Mouse (Mus musculus) heart, adult 18-20 months (tissue): ENCODE results near the gene Nckap5. TPM values are rescaled to one million over a fixed set of nuclear protein-coding genes. Genes with fewer than 3 reads are reported as not detected.

Experiments used
- DNase-seq, 2 experiments: peaks; one replicate each; pipeline ENCODE4 v3.0.0; 2021 to 2022; ENCODE audit warnings: mixed read lengths in 1 of 2
- total RNA-seq, 2 experiments: library from RNA; stranded (reverse); gene quantifications; 2 replicates each; pipeline ENCODE4 v1.2.3; 2021

Gene Nckap5
- total RNA-seq, 2 experiments from 2014 or later, result 8.8 to 10.9 TPM

DNA sequence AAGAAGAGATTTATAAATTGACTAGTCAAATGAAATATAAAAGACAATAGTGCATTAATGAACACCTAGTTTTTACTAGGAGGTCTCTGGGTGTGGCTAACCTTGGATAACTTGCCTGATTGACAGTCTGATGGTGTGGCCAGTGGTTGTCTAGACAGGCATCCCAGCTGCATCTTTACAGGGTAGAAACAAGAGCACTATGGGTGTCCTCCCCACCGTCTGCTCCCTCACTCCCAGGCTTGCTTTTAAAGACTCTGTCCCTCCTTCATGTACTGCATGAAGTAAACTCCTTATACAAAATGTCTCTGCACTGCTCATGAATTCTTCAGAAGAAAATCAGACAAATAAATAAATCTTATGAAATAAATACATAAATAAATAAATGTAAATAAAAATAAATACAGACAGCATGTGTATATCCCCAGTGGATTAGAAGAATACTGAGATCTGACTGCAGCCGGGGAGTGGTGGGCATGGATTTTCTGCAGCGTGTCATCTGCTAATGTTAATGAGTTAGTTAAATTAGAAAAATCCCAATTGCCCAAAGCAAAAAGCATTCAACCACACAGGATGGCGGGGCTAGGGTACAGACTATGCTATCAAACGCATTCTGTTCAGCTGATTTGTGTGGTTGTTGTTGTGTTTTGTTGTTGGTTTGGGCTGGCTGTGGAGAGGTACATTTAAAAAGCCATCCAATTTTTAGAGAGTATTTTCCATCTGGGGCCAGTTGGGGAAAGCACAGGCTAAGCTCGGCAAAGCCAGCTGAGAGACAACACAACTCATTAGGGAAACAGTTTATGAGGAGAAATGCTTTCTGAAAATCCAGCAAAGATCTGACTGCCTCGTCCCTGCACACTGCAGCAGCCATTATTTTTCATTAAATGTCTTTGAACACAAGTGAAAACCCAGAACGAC is 130.3 kb downstream of the Nckap5 start:
- DNase-seq, result no peak

DNA sequence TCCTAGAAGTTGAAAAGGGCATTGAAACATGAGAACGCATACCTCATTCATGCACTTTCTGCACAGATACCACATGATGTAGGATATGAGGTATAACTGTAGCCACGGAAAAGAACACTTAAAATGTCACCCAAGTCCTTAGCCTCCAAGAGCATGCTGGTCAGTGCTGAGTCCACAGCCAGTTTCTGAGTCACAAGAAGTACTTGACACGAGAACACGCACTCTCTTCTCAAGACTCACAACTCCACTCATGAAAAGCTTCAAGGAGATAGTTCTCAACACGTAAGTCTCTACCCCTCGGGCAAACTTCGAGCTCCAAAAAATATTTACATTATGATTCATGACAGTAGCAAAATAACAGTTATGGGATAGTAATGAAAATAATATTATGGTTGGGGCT is 137.0 kb downstream of the Nckap5 start:
- no peak for DNase-seq

DNA sequence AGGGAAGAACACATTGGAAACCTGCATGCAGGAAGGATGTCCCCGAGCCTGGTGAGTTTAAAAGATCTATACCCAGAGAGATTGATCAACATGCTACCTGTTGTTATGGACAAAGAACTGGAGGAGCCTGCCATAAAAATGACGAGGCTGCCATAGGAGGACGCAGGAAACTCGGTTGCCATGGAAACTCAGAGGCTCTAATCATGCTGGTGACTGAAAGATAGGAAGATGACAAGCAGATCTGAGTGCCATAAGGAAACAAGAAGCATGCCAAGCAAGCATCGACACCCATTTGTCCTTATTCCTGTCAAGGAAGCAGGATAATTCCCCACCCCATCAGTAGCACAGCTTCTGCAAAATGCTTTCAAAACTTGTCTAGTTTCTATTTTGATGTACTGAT is 142.0 kb downstream of the Nckap5 start:
- no peak for DNase-seq

DNA sequence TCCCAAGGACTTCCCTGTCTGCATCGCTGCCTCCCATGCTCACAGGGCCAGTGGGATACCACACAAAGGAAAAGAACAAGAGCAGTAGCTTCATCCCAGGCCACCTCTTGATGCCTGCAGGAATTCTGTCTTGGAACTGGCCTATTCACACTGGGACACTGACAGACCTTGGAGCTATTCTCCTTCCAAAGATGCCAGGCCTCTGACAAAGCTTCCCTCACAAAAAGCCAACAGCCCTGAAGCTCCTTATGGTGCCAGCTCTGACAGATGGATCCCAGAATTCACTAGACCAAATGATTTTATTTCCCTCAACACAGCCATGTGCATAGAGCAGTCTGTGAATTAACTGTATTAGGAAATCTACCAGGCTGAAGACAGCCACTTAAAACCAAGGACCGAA is 143.9 kb downstream of the Nckap5 start:
- no peak for DNase-seq

DNA sequence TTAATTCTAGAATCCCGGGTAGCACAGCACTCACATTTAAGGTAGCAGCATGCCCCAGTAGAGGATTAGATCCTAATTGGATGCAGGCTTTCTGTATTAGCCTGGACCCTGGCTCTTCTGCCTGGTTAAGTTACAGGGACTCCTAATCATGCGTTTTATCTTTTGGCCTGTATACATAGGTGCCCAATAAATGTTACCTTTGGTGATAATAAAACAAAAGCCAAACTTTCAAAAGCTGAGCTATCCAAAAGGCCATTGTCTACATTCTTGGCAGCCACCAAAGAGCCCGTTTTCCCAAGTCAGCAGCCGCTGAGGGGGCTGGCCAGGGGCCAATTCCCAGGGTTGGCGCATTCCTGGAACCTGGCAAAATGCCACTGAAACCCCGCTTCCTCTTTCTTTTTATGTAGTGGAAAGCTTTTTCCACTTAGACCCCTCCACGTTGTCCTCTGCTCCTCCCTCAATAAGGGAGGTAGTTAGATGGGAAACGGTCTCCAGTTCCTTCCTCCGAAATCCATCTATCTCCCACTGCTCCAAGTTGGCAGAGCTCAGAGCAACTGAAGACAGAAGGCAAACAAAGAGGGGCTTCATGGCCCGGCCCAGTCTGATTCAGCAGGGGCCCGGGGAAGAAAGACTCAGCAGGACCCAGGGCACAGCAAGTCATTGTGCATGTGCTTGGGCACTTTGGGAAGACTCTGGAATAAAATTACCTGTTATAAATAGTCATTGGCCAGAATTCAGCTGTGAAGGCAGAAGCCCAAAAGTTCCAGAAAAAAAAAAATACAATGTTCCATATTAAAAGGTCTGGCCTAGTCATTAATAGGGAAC is 146.8 kb downstream of the Nckap5 start:
- DNase-seq, result peak; percentile 35 to 44

DNA sequence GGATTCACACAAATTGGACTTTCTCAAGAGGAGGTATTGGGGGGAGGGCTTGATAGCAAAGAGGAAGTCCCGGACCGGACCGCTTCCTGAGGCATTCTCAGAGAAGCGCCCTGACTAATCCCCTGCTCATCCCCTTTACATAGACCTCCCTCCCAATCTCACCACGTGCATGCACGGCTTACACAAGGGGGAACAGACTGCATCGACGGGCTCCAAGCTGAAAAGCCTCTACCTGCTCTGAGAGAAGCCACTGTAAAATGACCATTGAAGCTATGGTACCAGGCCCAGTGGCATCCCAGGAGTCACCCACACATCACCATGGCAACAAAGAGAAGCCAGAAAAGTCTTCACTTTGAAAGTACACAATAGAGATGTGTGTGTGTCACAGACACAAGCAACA is 148.8 kb downstream of the Nckap5 start:
- DNase-seq, result no peak

DNA sequence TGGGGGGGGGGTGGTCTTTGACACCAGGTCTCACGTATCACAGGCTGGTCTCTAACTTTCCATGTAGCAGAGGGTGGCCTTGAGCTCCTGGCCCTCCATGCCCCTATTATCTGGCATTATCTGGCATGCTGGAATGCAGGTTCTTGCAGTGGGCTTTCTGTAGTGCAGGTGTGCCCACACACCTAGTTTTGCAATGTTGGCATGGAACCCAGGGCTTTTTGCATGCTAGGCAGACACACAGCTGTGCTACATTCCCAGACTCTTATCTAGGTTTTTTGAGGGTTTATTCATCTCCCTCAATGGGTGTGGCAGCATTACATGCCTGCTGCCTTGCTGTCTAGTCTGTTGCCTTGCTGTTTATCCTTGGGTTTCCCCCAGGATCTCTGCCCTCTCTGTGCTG is 151.3 kb downstream of the Nckap5 start:
- DNase-seq, result no peak

DNA sequence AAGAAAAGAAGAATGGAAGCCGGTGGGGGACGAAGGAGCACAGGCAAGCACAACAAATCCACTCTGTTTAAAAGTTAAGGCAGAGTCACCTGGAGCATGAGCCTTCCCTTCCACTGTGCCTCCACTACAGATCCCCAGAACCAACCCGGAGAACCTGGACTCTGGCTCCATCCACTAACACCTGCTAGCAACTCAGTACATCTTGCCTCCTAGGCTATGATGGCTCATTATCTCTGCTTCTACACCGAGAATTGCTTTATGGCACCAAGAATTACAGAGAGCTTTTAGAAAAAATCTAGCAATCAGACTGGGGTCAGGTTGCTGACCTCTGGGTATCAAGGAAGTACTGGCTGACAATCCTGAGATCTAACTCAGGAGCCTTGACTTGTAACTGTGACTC is 153.3 kb downstream of the Nckap5 start:
- no peak for DNase-seq

DNA sequence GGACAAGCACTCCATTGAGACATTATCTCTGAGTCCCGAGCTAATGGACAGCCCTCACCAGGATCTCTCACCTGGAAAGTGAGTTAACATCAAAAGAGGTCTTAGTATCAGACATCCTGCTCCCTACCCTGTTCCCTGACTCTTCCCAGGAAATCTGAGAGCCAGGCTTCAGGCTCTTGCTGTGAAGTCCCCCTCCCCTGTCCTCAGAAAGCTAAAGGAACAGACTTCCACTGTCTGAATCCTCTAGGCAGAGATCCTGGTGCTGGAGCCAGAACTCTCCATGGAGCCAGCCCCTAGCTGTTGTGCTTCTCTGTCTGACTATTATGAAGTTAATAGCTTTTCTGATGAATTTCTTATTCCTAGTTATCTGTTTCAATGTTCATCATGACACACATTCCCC is 153.8 kb downstream of the Nckap5 start:
- no peak for DNase-seq

DNA sequence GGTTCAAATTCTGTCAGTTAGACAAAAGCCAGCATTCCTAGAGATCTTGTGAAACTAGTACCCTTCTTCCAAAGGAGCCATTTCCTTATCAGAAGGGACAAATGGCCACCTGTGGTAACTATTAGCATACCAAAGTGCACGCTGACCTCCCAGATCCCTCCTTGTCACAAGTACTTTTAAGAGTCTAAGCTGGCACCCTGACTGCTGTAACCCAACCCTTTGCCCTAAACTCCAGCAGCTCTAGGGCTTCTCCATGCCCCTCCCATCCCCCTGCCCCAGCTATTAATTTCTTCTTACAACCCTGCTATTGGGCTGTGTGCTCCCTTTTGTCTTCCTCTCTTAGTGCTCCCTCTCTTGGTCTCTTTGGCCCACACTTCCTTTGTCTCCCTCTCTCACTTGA is 155.5 kb downstream of the Nckap5 start:
- no peak for DNase-seq

DNA sequence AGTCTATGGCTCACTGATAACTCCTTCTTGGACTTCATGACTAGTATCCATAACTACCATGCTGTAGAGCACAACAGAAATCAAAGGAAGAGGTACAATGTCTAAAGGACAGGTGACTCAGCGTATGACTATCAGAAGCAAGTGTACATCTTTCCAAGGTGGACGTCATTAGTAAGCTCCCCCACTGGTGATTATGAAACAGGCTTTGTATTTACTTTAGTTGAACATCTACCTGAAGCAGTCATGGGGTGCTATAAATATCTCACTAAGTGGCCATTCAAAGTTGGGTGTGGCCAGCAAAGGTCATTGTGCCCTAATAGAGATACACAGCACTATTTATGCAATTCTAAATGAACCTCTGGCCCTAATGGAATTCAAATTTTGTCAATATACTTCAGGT is 157.4 kb downstream of the Nckap5 start:
- DNase-seq, result no peak

DNA sequence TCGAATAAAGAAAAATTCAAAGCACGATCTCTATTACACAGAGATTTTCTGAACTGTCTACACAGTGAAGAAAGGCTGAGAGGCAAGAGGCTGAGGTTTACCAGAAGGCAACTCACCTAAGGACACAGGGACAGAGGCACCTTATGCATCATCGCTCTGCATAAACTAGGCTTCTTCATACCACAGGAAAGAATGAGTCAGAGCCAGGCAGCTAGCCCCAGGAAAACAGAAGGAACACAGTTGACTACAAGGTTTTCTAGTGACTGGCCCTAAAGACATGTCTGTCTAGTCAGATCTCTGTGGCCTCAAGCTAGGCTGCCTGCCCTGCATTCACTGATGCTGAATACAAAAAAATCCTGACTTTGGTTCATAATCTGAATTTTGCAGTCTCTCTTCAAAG is 160.1 kb downstream of the Nckap5 start:
- DNase-seq, result no peak

DNA sequence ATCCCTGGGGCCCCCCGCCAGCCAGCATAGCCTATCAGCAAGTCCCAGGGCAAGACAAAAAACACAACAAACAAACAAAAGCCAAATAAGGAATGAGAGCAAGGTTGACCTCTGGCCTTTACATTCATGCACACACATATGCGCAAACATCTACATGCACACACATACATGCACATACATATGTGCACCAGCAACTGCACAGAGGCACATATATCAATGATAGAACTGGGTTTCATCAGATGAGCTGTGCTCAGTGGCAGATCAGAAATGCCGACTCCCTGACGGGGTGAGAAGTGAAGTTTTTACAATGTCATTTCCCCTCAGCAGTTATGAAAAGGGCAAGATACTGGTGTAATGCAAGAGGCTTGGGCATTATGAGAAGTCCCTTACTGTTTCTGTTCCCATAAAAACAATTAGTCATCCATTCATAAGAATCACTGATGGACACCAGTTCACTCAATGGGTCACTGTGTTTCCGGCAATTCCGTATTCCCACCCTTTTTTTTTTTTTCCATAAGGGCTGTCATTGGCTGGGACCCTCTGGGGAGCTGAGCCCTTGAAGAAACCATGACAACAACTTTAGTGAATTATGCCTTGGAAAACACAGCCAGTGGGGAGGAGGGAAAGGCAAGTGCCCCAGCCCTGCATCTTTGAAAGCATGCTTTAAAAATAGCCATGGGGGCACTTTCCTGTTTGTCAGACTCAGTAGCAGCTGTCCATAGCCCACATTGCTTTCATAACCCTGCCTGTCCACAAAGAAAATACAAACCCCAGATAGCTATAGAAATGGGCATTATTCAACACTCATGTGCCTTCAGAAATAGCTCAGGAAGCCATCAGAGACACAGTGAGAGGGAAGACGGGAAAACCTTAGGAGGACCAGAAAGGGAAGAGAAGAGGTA is 170.2 kb downstream of the Nckap5 start:
- peak; percentile 20 to 57 for DNase-seq

DNA sequence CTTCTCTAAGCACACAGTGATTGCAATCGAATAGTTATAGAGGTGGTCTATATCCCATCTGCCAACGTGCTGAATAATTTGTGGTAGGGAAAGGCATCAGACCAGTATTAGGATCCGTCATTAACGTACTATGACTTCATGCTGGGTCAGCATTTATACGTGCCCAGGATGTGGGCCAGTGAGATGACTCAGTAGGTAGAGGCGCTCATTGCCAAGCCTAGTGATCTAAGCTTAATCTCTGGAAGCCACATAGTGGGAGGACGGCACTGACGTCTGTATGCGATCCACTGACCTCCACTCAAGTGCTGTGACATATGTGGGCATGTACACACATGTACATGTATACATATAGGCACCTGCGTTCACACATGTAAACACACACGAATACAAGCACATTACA is 171.9 kb downstream of the Nckap5 start:
- no peak for DNase-seq

DNA sequence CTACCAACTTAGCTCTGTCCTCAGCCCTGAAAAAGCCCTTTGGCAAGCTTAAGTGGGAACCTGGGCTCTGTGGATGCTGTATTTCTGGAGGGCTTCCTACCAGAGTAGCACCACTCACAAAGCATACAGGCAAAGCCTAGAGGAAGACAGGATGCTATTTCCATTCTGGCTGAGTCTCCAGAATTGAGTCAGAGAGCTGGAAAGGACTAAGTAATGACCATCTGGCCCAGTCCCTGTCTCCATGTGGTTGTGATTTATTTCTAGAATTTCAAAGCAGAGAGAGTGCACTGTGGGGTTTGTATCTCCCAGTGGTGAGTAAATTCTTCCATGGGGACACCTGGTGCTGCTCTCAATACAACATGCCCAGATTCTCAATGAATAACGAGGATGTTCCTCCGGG is 174.4 kb downstream of the Nckap5 start:
- peak; percentile 41 to 50 for DNase-seq

DNA sequence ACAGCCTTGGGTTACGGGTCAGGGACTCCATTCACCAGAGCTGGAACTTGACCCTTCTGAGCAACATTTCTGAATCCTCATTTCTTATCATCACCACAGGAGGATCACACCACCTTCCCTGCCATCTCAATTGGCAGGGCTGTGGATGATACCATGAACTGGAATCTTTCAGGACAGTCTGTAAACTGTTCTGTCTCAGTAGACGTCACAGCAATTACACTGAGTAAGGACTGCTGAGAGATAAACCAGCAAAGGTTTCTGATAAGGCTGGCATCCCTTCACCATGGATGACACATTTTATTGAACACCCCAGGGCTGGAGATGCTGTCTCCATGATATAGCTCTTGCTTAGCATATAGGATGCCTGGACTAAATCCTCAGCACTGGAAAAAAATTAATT is 178.5 kb downstream of the Nckap5 start:
- DNase-seq, result no peak

DNA sequence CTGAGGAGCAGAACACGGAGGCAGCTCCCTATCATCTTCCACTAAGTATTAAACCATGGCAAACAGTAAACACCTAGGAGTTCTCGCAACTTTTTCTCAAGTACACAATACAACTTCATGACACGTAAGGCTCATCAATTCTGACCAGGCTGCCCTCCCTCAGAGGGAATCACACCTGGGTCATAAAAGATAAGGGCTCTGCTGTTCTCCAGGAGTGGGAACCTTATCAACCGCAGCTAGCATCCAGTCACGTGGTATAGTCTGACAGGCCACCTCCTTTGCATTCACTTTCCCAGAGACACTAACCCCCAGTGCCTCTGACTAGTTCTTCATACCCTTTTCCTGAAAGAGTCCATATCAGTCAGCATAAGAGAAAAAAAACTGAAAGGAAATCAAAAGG is 179.8 kb downstream of the Nckap5 start:
- no peak for DNase-seq

DNA sequence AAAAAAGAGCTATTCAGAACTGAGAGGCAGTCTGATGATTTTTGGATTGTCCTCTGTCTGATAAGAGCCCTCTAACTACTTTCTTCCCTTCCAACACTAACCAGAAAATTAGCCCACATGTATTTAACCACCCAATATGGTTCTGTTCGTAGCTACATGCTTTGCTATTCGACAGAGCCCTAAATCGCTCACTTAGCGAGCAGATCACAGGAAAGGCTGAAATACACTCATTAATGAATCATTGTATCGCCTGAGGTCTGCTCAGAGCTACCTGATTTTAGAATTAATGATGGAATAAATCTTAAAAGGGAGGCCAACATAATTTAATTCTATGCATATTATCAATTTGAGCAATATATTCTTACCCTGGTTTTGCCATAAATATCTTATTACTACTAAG is 187.8 kb downstream of the Nckap5 start:
- DNase-seq, result no peak

DNA sequence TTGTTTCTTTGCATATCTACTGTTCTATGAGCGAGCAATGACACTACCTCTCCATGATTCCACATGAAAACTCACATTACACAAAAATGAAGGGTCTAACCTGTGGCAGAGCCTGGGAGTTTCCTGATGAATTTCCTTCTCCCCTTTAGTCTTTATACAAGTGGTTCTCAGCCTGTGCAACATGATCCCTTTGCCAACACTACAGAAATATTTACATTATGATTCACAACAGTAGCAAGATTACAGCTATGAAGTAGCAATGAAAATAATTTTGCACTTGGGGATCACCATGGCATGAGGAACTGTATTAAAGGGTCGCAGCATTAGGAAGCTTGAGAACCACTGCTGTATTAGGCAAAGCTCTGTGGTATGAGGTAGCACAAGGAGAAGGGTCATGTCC is 191.1 kb downstream of the Nckap5 start:
- no peak for DNase-seq

DNA sequence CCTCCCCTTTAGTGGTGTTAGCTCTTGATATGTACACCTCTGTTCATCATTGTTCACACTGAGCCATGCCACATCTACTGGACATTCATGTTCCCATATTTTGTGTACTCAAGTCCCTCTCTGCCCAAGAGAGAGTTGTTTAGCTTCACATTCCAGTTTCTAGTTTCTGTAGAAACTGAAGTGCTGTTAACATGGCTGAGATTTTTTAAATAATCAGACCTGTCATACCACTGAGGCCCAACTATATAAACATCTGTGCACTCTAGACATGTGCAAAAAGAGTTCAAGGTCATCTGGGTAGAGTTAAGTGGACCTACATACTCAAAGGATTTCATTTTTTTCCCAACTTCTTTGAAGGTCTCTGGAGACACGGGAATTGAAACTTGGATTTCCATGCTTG is 193.1 kb downstream of the Nckap5 start:
- DNase-seq, result no peak

DNA sequence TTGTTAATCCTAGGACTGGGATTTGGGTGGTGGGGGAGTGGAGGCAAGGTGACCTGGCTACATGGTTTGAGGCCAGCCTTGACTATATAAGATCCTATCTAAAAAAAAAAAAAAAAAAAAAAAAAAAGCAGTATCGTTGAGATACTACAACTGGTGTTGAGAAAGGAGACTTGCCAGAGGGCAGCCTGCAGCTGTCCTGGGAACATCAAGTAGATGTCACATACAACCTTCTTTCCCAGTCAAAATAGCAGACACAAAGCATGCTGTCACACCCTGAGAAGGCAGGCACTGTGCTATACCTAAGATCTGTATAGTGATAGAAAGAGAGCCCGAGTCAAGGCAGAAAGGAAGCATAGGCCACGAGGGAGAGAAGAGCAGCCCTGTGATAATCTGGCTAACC is 204.4 kb downstream of the Nckap5 start:
- DNase-seq, result no peak

DNA sequence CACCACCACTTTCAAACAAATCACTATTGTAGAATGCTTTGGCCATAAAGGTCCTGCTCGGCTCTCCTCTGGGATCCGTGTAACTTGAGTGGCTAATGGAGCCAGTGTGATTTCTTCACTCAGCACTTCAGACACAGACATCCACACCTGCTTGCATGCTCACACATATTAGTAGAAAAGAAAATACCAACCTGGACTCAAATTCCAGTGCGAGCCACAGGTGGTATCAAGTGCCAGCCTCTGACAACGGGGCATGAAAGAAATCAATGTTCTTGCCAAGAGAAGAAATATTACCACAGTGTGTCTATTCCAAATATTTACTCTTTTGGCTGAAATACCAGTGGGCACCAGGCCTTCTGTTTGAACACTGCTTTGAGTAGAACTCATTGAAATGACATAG is 208.6 kb downstream of the Nckap5 start:
- no peak for DNase-seq
